Mouse (Mus musculus): ENCODE data around the gene Ajap1.

Gene Ajap1

DNA sequence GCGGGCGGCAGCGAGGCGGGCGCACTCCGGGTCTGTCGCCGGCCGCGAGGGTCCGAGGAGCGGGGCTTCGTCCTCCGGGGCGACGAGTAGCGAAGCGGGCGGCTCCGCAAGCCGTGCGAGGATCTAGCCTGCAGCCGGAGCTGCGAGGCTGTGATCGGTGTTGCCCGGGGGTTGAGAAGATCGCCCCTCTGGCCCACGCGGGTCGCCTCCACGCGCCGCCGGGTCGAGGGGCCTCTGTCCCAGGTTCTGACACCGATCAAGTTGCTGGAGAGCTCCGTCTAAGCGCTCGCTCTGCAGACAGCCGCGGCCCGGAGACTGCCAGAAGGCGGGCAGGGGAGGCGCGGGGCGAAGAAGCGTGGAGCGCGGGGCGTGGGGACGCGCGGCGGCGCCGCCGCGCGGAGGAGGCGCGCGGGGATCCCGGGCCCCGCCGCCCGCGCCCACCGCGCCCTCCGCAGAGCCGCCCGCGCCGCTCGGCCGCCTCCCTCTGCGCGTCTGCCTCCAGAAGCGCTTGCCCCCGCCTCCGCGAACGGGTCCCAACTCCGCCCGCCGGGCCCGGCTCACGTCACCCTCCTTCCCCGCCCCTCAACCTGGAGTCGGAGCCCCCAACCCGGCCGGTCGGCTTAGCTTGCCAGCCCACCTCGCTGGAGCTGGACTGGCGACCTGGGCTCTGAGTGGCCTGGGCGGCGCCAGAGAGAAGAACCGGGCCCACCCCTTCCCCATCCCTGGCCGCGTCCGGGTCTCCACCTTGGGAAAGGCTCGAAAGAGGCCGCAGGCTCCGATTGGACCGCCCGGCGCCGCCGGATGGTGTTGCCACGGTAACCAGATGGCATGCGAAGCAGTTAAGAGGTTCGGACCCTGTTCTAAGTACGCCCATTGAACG lies at the start of gene Ajap1:
Ajap1 (minus strand) TSS at position 353 of the 880 bp plus-strand sequence.
- peak in 1 of 2 experiments; percentile 21 for DNase-seq

- DNase-seq = no peak
Measured at GRCm38 (mm10) chr4:153530536-153530935, 47.9 kb upstream of the Ajap1 start.

- DNase-seq = no peak
Measured at GRCm38 (mm10) chr4:153521601-153522000, 39.0 kb upstream of the Ajap1 start.

GRCm38 (mm10) chr4:153519888-153520287 lies 37.3 kb upstream of the Ajap1 start:
- DNase-seq = no peak

GRCm38 (mm10) chr4:153519289-153519688 lies 36.7 kb upstream of the Ajap1 start:
- no peak for DNase-seq

- no peak for DNase-seq
Measured at GRCm38 (mm10) chr4:153515786-153516185, 33.2 kb upstream of the Ajap1 start.

- DNase-seq = no peak
Measured at GRCm38 (mm10) chr4:153514071-153514470, 31.5 kb upstream of the Ajap1 start.

DNA sequence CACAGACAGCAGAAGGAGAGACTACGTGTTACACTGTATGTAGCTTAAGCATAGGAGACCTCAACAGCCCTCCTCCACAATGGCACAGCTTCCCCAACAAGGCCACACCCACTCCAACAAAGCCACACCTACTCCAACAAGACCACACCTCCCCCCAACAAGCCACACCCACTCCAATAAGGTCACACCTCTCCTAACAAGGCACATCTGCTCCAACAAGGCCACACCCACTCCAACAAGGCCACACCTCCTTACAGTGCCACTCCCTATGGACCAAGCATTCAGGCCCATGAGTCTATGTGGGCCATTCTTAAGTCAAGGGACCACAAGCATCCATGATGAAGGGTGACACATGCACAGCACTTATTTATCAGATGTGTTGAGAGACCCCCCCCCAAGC lies 28.9 kb upstream of the Ajap1 start:
- DNase-seq = no peak

DNA sequence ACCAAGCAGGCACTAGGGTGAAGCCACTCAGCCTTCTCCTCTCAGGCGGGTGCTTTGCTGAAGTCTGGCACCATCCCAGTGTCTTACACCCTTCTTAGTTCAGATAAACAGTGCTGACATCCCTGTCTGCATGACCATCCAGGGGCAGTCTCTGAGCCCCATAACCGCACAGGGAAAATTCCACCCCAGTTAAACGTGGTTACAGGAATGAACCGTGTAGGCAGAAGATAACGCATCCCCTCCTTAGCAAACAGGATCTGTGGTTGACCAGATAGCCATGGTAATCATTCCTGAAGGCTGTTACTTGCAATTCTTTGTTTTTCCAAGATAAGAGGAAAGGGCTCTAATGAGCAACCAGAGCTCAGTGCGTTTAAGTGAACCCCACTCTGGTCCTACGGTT lies 19.3 kb upstream of the Ajap1 start:
- no peak for DNase-seq

GRCm38 (mm10) chr4:153492444-153492843 lies 9.8 kb upstream of the Ajap1 start:
- DNase-seq = no peak

GRCm38 (mm10) chr4:153489116-153489515 lies 6.5 kb upstream of the Ajap1 start:
- DNase-seq = no peak

DNA sequence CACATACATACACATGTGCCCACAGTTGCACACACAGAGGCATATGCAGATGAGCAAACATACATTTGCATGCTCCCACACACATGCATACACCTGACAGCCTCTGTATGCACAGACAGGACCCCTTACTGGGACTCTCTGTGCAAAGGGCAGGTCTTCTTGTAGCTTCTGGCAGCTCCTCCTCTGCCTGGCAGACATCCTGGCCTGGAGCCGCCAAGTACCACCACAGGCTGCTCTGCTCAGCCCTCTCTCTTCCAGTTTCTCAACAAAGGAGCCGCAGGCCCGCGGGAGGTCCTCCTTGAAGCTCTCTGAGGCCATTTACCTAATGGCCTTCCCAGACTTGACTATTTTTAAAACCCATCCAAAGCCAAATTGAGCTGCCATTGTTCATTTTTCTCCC lies 3.3 kb upstream of the Ajap1 start:
- no peak for DNase-seq

- DNase-seq = peak; percentile 72 to 78
Measured at GRCm38 (mm10) chr4:153484392-153484791, 1.8 kb upstream of the Ajap1 start.

DNA sequence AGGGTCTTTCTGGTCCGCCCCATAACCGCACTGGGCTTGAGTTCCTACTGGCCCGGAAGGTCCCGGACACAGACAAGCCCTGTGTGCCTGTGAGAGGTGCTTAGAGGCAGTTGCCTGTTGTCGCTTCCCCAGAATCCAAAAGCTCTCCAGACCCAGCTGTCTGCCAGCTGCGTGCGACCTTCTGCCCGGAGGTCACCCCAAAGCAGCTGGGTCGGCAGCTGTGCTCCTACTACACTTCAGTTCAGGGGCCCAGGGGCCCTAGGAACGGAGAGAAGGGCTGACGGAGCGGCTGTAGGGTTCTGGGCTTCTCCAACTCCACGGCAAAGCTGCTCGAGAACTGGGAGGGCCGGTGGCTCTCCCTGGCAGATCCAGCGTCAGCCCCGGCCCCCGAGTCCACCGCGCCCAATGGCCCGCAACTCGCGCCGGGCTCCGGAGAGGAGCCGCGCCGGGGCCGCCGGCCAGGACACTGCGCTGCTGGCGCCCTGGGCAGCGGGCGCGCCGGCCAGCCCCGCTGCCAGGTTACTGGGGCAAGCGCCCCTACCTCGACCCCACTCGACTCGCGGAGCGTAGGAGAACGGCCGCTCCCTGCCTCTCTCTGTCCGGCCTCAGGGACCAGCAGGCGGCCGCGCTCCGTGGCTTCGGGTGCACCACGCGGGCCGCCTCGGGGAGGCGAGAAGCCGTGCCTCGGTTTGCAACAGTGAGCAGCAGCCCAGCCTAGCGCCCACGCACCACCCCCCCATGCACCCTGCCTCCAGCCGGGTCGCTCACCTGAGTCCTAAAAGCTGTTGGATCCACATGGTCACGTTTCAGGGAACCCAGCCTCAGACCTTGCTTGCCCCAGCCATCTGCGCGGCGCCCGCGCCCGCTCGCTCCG lies 1.0 kb downstream of the Ajap1 start:
- no peak for DNase-seq

- peak; percentile 24 to 43 for DNase-seq
Measured at GRCm38 (mm10) chr4:153480551-153481262, 1.9 kb downstream of the Ajap1 start.

GRCm38 (mm10) chr4:153479144-153479543 lies 3.5 kb downstream of the Ajap1 start:
- DNase-seq = no peak

- DNase-seq = no peak
Measured at GRCm38 (mm10) chr4:153473480-153474252, 8.9 kb downstream of the Ajap1 start.

- peak; percentile 18 to 28 for DNase-seq
Measured at GRCm38 (mm10) chr4:153469712-153470111, 12.9 kb downstream of the Ajap1 start.

GRCm38 (mm10) chr4:153459934-153460333 lies 22.7 kb downstream of the Ajap1 start:
- no peak for DNase-seq

- DNase-seq = no peak
Measured at GRCm38 (mm10) chr4:153459503-153459902, 23.1 kb downstream of the Ajap1 start.

DNA sequence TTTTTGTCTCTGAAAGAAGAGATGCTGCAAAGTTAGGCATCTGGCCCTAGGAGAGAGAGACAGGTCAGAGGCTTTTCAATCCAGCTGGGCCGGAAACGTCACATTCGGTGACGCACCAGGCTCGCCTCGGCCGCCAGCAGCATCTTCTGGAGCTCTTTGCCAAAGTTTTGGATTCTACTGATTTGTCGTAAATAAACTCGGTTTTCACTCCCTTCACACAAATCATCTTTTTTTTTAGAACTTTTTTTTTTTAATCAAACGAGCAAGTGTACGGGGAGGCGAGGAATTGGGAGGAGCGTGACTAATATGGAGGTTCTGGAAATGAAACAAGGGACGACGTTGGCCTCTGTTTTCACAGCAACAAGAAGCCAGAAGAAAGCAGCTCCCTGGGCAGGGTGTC lies 23.8 kb downstream of the Ajap1 start:
- DNase-seq = no peak

- DNase-seq = no peak
Measured at GRCm38 (mm10) chr4:153453496-153453895, 29.1 kb downstream of the Ajap1 start.
